ENCODE assay signal across 8 mouse cellular contexts in the genomic region with DNA sequence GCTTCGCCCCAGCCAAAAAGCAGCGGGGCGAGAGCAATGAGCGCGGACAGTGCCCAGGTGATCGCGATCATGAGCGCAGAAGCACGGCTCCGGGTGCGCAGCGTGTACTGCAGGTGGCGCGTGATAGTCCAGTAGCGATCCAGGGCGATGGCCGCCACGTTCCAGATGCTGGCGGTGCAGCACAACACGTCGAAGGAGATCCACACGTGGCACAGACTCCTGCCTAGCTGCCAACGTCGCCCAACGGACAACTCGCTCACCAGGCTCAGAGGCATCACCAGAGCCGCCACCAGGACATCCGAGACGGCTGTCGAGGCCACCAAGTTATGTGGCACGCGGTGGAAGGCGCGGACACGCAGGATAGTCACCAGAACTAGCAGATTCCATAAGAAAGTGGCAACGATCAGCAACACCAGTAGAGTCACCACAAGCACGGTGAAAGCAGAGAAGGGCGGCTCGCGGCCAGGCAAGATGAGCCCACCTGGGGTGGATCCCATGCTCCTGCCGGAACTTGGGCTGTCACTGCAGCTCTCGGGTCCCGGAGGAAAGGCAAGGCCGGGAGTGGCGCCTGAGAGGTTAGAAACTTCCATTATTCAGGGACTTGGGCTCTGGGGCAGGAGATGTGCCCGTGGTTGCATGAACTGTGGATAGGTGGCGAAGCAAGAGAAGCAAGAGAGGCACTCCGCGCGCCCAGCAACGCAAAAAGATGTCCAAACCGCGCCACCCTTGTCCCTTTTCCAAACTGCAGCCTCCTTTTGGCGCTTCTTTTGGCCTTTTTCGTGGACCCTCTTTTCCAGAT. TPM values are rescaled to one million over a fixed set of nuclear protein-coding genes. Genes with fewer than 3 reads are reported as not detected.
A peak's percentile ranks its signal among the peaks of the same experiment; 100 is the strongest.
DNase-seq lines count a peak whose midpoint lies in the region; ATAC-seq and TF ChIP-seq lines count a peak whose summit lies in the region.

No protein-coding gene starts in this region.

- 14% methylated on average over 55 of the region's 55 CpGs for WGBS in kidney, embryonic 16.5 days
- 12% methylated on average over 55 of the region's 55 CpGs for WGBS in hindbrain, embryonic 11.5 days
- WGBS in midbrain, embryonic 10.5 days: 17% methylated on average over 55 of the region's 55 CpGs

- H3K9me3 ChIP-seq in kidney, embryonic 16.5 days (ENCODE audit: low read length): no peaks in the 10 kb centered on the region
- H3K9me3 ChIP-seq in hindbrain, embryonic 11.5 days (ENCODE audit: control insufficient read depth, low read length): no peaks in the 10 kb centered on the region
- H3K9me3 ChIP-seq in midbrain, embryonic 10.5 days (replicated peaks): no peaks in the 10 kb centered on the region

- H3K9ac ChIP-seq in kidney, embryonic 16.5 days (replicated peaks; ENCODE audit: low read length): no peak overlapping the region
- no peak overlapping the region for H3K9ac ChIP-seq in hindbrain, embryonic 11.5 days (ENCODE audit: low read depth, low read length)

- H3K4me1 ChIP-seq in kidney, embryonic 16.5 days (ENCODE audit: insufficient read depth, low read length): peaks cover 12% of the 10 kb centered on the region
- H3K4me1 ChIP-seq in cortical plate, adult 2 months (ENCODE audit: control insufficient read depth, insufficient read depth, low read length): peaks cover 1% of the 10 kb centered on the region; the same call in 1 of the 2 replicates
- H3K4me1 ChIP-seq in hindbrain, embryonic 11.5 days (replicated peaks; ENCODE audit: control insufficient read depth, insufficient read depth, low read length): peaks cover 3% of the 10 kb centered on the region; the same call in 1 of the 2 replicates
- H3K4me1 ChIP-seq in midbrain, embryonic 10.5 days: peaks cover 17% of the 10 kb centered on the region

- ATAC-seq in kidney, embryonic 16.5 days (ENCODE audit: low FRiP score, low TSS enrichment): peak; percentile 20; the same call in 1 of the 2 replicates
- ATAC-seq in hindbrain, embryonic 11.5 days (ENCODE audit: low FRiP score): peak; percentile 48

- peak overlapping the region; percentile 31 for H3K4me3 ChIP-seq in kidney, embryonic 16.5 days (ENCODE audit: low read length)
- H3K4me3 ChIP-seq in cortical plate, adult 2 months (ENCODE audit: insufficient read depth, low read length): peak overlapping the region; percentile 22
- peak overlapping the region; percentile 22 for H3K4me3 ChIP-seq in hindbrain, embryonic 11.5 days (ENCODE audit: low read depth, low read length)
- H3K4me3 ChIP-seq in midbrain, embryonic 10.5 days: peak overlapping the region; percentile 53
- H3K4me3 ChIP-seq in gastrocnemius, adult 2 months: no peak overlapping the region

- peak overlapping the region; percentile 54 for H3K4me2 ChIP-seq in kidney, embryonic 16.5 days (replicated peaks; ENCODE audit: low read depth, low read length)
- peak overlapping the region; percentile 57 for H3K4me2 ChIP-seq in hindbrain, embryonic 11.5 days (replicated peaks; ENCODE audit: low read depth, low read length)

- no peak for DNase-seq in kidney, adult 9 months
- DNase-seq in hindbrain, embryonic 11.5 days (ENCODE audit: low spot score): peak; percentile 27
- DNase-seq in midbrain, embryonic 10.5 days (ENCODE audit: low spot score): no peak
- DNase-seq in gastrocnemius, postnatal 10 days: no peak
- DNase-seq in urinary bladder, postnatal 14 days (ENCODE audit: low spot score): no peak
- no peak for DNase-seq in gastrocnemius, adult 2 months

- intact Hi-C loops in gastrocnemius, adult 2 months (cut with DNase I): no loop called here

- no peak for TF ChIP-seq POLR2A in cortical plate, adult 2 months (IDR thresholded peaks at IDR 0.05; ENCODE audit: extremely low read depth, insufficient read depth, low read length)

- no peak overlapping the region for H3K27ac ChIP-seq in kidney, embryonic 16.5 days (ENCODE audit: low read length)
- H3K27ac ChIP-seq in cortical plate, adult 2 months (ENCODE audit: insufficient read depth, low read length): no peak overlapping the region
- no peak overlapping the region for H3K27ac ChIP-seq in hindbrain, embryonic 11.5 days (ENCODE audit: low read depth, low read length)
- no peak overlapping the region for H3K27ac ChIP-seq in midbrain, embryonic 10.5 days (replicated peaks)
- no peak overlapping the region for H3K27ac ChIP-seq in gastrocnemius, adult 2 months

- no peak for TF ChIP-seq CTCF in cortical plate, adult 2 months (IDR thresholded peaks at IDR 0.05; ENCODE audit: extremely low read depth, insufficient read depth, low read length)
- TF ChIP-seq CTCF in gastrocnemius, adult 2 months (IDR thresholded peaks at IDR 0.05): no peak

- peaks cover 24% of the 10 kb centered on the region for H3K27me3 ChIP-seq in kidney, embryonic 16.5 days (ENCODE audit: insufficient read depth, low read length)
- peaks cover 21% of the 10 kb centered on the region for H3K27me3 ChIP-seq in hindbrain, embryonic 11.5 days (ENCODE audit: control insufficient read depth, insufficient read depth, low read length)
- peaks cover 52% of the 10 kb centered on the region for H3K27me3 ChIP-seq in midbrain, embryonic 10.5 days (ENCODE audit: low read depth, poor library complexity, severe bottlenecking)

- H3K36me3 ChIP-seq in kidney, embryonic 16.5 days (ENCODE audit: insufficient read depth, low read length): no peaks in the 10 kb centered on the region
- no peaks in the 10 kb centered on the region for H3K36me3 ChIP-seq in hindbrain, embryonic 11.5 days (ENCODE audit: control insufficient read depth, insufficient read depth, low read length)
- H3K36me3 ChIP-seq in midbrain, embryonic 10.5 days: no peaks in the 10 kb centered on the region

RNA-seq across cellular contexts. Expression of a gene that starts 0.5 kb away (rescaled TPM):
- polyA plus RNA-seq in kidney, embryonic 16.5 days (2015; fragmentation: Nextera tagmentation; extraction: Ambion mirVana): 0.34 and 0.76 TPM in 2 replicates
- 1.0 and 1.7 TPM in 2 replicates for polyA plus RNA-seq in cortical plate, adult 2 months (2012; rRNA removed)
- 0.14 TPM in 1 of 2 replicates, not detected in the other for polyA plus RNA-seq in hindbrain, embryonic 11.5 days (2014; fragmentation: Nextera tagmentation; extraction: Ambion mirVana)
- 0.20 and 0.23 TPM in 2 replicates for polyA plus RNA-seq in midbrain, embryonic 10.5 days (2016; fragmentation: Nextera tagmentation; extraction: Ambion mirVana)
- not detected for total RNA-seq in gastrocnemius, postnatal 10 days (2021)
- total RNA-seq in gastrocnemius, adult 2 months (2021): not detected

RNA-seq across cellular contexts. Expression of a gene that starts 40.0 kb away (rescaled TPM):
- 55.9 and 65.9 TPM in 2 replicates for polyA plus RNA-seq in kidney, embryonic 16.5 days (2015; fragmentation: Nextera tagmentation; extraction: Ambion mirVana)
- polyA plus RNA-seq in cortical plate, adult 2 months (2012; rRNA removed): 28.0 and 35.6 TPM in 2 replicates
- polyA plus RNA-seq in hindbrain, embryonic 11.5 days (2014; fragmentation: Nextera tagmentation; extraction: Ambion mirVana): 68.2 and 70.2 TPM in 2 replicates
- 63.4 and 70.3 TPM in 2 replicates for polyA plus RNA-seq in midbrain, embryonic 10.5 days (2016; fragmentation: Nextera tagmentation; extraction: Ambion mirVana)
- total RNA-seq in gastrocnemius, postnatal 10 days (2021): 10 to 100 TPM; 17.1 to 21.6 TPM
- total RNA-seq in gastrocnemius, adult 2 months (2021): 10 to 100 TPM; 16.8 to 17.7 TPM
